Mouse (Mus musculus): ENCODE data around the gene Pcdh7. TPM values are rescaled to one million over a fixed set of nuclear protein-coding genes. Genes with fewer than 3 reads are reported as not detected.
"Not testable (repeated sequence)": the region's sequence is repeated elsewhere in the genome, so short reads cannot be mapped to it uniquely, and the experiment has no call there.

Gene Pcdh7
- polyA plus RNA-seq, 1 experiment from 2014 or later, result 23.9 TPM

DNA sequence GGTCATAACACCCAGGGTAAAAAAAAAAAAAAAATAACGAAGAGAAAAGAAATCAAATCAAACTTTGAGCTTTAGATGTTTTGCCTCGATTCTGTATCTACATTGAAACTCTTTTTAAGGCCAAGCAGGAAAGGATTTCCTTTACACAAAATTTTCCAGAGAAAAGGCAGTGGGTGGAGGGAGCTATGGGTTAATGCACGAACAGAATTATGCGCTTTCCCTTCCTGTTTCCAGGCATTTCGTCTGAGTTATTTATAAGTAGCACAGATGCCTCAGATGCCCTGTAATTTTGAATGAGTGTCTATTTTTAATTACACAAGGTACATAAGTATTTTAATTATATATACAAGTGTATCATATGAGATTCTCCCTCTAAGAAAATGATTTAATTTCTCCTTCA lies 436.2 kb downstream of the Pcdh7 start:
- no peak overlapping the region for H3K27ac ChIP-seq
- no peaks in the 10 kb centered on the region for H3K36me3 ChIP-seq
- H3K4me1 ChIP-seq, result no peaks in the 10 kb centered on the region
- 69% methylated on average over 5 of the region's 5 CpGs for WGBS
- H3K4me3 ChIP-seq, result no peak overlapping the region
- no peak for DNase-seq (ENCODE audit: low spot score)
- H3K27me3 ChIP-seq (ENCODE audit: insufficient read depth, poor library complexity, severe bottlenecking), result no peaks in the 10 kb centered on the region
- no peaks in the 10 kb centered on the region for H3K9me3 ChIP-seq

DNA sequence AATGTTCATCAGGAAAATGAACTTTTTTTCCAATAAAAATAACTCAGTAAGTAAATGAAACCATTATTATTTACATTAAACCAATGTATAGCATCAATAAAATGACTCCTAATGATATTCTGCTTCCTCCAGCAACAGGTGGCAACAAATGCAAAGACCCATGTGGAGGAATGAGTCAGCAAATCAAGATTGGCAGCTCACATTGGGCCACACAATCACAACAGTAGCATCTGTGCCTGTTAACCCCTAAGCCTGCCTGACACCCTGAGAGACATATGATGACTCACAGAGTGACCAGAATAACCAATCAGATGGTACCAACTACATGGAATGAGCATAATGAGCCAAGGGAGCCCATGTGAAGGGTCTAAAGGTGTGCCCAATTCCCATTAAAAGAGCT lies 454.5 kb downstream of the Pcdh7 start:
- Histone ChIP-seq H3K4me3 (no peak overlapping the region), H3K4me1 (peaks cover 3% of the 10 kb centered on the region; the same call in 1 of the 2 replicates), H3K27ac (no peak overlapping the region), H3K27me3 (ENCODE audit: insufficient read depth, poor library complexity, severe bottlenecking) (no peaks in the 10 kb centered on the region), H3K9me3 (no peaks in the 10 kb centered on the region), H3K36me3 (no peaks in the 10 kb centered on the region)
- no peak for DNase-seq (ENCODE audit: low spot score)

DNA sequence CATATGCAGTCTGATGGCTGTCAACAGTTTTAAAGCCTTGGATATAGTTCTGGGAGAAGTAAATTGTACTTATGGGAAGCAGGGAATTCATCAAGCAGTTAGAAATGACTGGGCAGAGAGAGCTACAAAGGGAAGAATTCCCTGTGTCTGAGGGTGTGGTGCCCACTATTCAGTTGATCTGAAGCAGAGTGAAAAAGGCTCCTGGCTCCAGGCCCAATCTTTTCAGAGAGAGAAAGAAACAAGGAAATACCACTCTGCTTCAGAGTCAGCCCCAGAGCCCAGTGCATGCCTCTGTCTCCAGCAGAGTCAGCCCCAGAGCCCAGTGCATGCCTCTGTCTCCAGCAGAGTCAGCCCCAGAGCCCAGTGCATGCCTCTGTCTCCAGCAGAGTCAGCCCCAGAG lies 456.6 kb downstream of the Pcdh7 start:
- not testable (repeated sequence) for H3K9me3 ChIP-seq; H3K36me3 ChIP-seq; DNase-seq (ENCODE audit: low spot score); H3K27ac ChIP-seq; H3K4me1 ChIP-seq; H3K27me3 ChIP-seq (ENCODE audit: insufficient read depth, poor library complexity, severe bottlenecking); H3K4me3 ChIP-seq

DNA sequence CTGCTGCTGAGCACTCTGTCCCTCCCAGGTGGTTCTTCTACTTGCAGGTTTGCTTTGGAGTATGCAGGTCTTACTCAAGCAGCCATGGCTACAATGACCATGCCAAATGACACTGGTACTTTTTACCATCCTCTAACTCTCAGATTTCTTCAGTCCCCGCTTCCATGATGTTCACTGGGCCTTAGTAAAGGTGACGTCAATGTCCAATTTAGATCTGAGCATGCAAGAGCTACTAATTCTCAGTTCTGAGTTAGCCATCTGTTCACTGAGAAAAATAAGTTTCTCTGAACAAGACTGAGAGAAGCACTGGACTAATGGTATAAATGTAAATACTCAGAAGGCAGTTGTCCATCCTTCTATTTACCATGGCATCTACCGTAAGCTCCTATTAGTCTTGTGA lies 457.8 kb downstream of the Pcdh7 start:
- DNase-seq (ENCODE audit: low spot score), result no peak
- H3K27ac ChIP-seq, result no peak overlapping the region
- no peak overlapping the region for H3K4me3 ChIP-seq
- 84% methylated on average over 3 of the region's 3 CpGs for WGBS
- H3K9me3 ChIP-seq, result no peaks in the 10 kb centered on the region
- H3K27me3 ChIP-seq (ENCODE audit: insufficient read depth, poor library complexity, severe bottlenecking), result no peaks in the 10 kb centered on the region
- H3K36me3 ChIP-seq, result no peaks in the 10 kb centered on the region
- peaks cover 3% of the 10 kb centered on the region; the same call in 1 of the 2 replicates for H3K4me1 ChIP-seq
